Mouse (Mus musculus) midbrain, embryonic 10.5 days (tissue): ENCODE measurements at regions not wholly inside any gene's neighbourhood (a gene's known extent, or its start where the extent isn't known, plus 50 kb on each side); places are given as distances from the start of the nearest gene placed in this dataset.

Source experiments
- DNase-seq: peaks from one replicate; pipeline ENCODE4 v3.0.0-alpha.2; 2017; ENCODE audit warnings: low spot score
- H3K27ac ChIP-seq: fragments of 300-500 bp; sonication (generic); replicated peaks from 2 replicates; pipeline ENCODE4 v1.5.1; 2016; ENCODE audit warnings: mild to moderate bottlenecking
- H3K27me3 ChIP-seq: fragments of 300-500 bp; sonication (generic); 2 replicates; pipeline ENCODE4 v1.6.1; 2016; ENCODE audit warnings: low read depth, mild to moderate bottlenecking; ENCODE audit not compliant: poor library complexity, severe bottlenecking
- H3K36me3 ChIP-seq: fragments of 300-500 bp; sonication (generic); 2 replicates; pipeline ENCODE4 v1.6.1; 2016; ENCODE audit warnings: mild to moderate bottlenecking, moderate library complexity
- H3K4me1 ChIP-seq: fragments of 300-500 bp; sonication (generic); 2 replicates; pipeline ENCODE4 v1.6.1; 2016
- H3K4me3 ChIP-seq: fragments of 300-500 bp; sonication (generic); 2 replicates; pipeline ENCODE4 v1.5.1; 2016; ENCODE audit warnings: mild to moderate bottlenecking, moderate library complexity
- H3K9me3 ChIP-seq: fragments of 300-500 bp; sonication (generic); replicated peaks from 2 replicates; pipeline ENCODE4 v1.6.1; 2016; ENCODE audit warnings: mild to moderate bottlenecking
- WGBS: fragments of 180-500 bp; shearing (Covaris S2); methylation state at CpG from one replicate; pipeline ENCODE4 v1.1.7; 2016; 5-methylcytosine and 5-hydroxymethylcytosine counted together

GRCm38 (mm10) chr3:54993761-54994160 is 61.5 kb downstream of the Ccna1 start:
- no peaks in the 10 kb centered on the region for H3K9me3 ChIP-seq
- H3K27ac ChIP-seq = no peak overlapping the region
- WGBS = 89% methylated on average over 6 of the region's 6 CpGs
- no peaks in the 10 kb centered on the region for H3K27me3 ChIP-seq
- peaks cover 15% of the 10 kb centered on the region for H3K4me1 ChIP-seq
- no peak overlapping the region for H3K4me3 ChIP-seq
- no peak for DNase-seq
- no peaks in the 10 kb centered on the region for H3K36me3 ChIP-seq

GRCm38 (mm10) chr3:54990073-54990472 is 65.2 kb downstream of the Ccna1 start:
- H3K27me3 ChIP-seq = no peaks in the 10 kb centered on the region
- H3K4me1 ChIP-seq = peaks cover 15% of the 10 kb centered on the region
- WGBS = 16% methylated on average over 5 of the region's 5 CpGs
- no peaks in the 10 kb centered on the region for H3K36me3 ChIP-seq
- no peaks in the 10 kb centered on the region for H3K9me3 ChIP-seq
- no peak for DNase-seq
- H3K4me3 ChIP-seq = no peak overlapping the region
- 0 out of 2 replicates have a peak overlapping the region, but pooled peaks have one; percentile 4 for H3K27ac ChIP-seq

- no peak for DNase-seq
Measured at GRCm38 (mm10) chr3:54989358-54989757, 65.9 kb downstream of the Ccna1 start.

GRCm38 (mm10) chr3:54981488-54981887 is 65.8 kb upstream of the Sertm1 start:
- WGBS = 55% methylated on average over 2 of the region's 2 CpGs
- Histone ChIP-seq H3K4me1 (peaks cover 7% of the 10 kb centered on the region; the same call in 1 of the 2 replicates), H3K9me3 (no peaks in the 10 kb centered on the region), H3K4me3 (no peak overlapping the region), H3K27ac (no peak overlapping the region), H3K27me3 (no peaks in the 10 kb centered on the region), H3K36me3 (no peaks in the 10 kb centered on the region)
- no peak for DNase-seq

More at GRCm38 (mm10) chr3:54989358-54989757, 65.9 kb downstream of the Ccna1 start:
- Histone ChIP-seq H3K36me3 (no peaks in the 10 kb centered on the region), H3K27ac (no peak overlapping the region), H3K27me3 (no peaks in the 10 kb centered on the region), H3K4me3 (no peak overlapping the region), H3K9me3 (no peaks in the 10 kb centered on the region), H3K4me1 (peaks cover 16% of the 10 kb centered on the region)
- 67% methylated on average over 8 of the region's 8 CpGs for WGBS

- Histone ChIP-seq H3K27me3 (no peaks in the 10 kb centered on the region), H3K9me3 (no peaks in the 10 kb centered on the region), H3K36me3 (no peaks in the 10 kb centered on the region), H3K4me3 (no peak overlapping the region), H3K27ac (no peak overlapping the region), H3K4me1 (peaks cover 7% of the 10 kb centered on the region; the same call in 1 of the 2 replicates)
- no peak for DNase-seq
- 67% methylated on average over 2 of the region's 2 CpGs for WGBS
Measured at GRCm38 (mm10) chr3:54980312-54980711, 64.6 kb upstream of the Sertm1 start.

GRCm38 (mm10) chr3:54965512-54965911 is 49.8 kb upstream of the Sertm1 start:
- Histone ChIP-seq H3K9me3 (no peaks in the 10 kb centered on the region), H3K36me3 (no peaks in the 10 kb centered on the region), H3K4me3 (no peak overlapping the region), H3K27me3 (no peaks in the 10 kb centered on the region; the same call in 1 of the 2 replicates), H3K27ac (no peak overlapping the region), H3K4me1 (peaks cover 17% of the 10 kb centered on the region)
- 67% methylated on average over 6 of the region's 6 CpGs for WGBS
- DNase-seq = no peak
